Mouse (Mus musculus): ENCODE measurements around the gene Cdc42bpg. TPM values are rescaled to one million over a fixed set of nuclear protein-coding genes. Genes with fewer than 3 reads are reported as not detected.
"Not testable (repeated sequence)": the region's sequence is repeated elsewhere in the genome, so short reads cannot be mapped to it uniquely, and the experiment has no call there.

Gene Cdc42bpg
- total RNA-seq, 2 experiments from 2014 or later: 2.6 to 4.8 TPM

GRCm38 (mm10) chr19:6311783-6312182, 5.5 kb downstream of the Cdc42bpg start:
- intact Hi-C loops (cut with DNase I): not testable (repeated sequence)

GRCm38 (mm10) chr19:6313796-6314195, 7.5 kb downstream of the Cdc42bpg start:
- no peak for DNase-seq (ENCODE audit: extremely low spot score in 1 of 2, low spot score in 2 of 2)
- intact Hi-C loops (cut with DNase I): no loop called here

More at GRCm38 (mm10) chr19:6311783-6312182, 5.5 kb downstream of the Cdc42bpg start:
- DNase-seq (ENCODE audit: extremely low spot score in 1 of 2, low spot score in 2 of 2): not testable (repeated sequence)

DNA sequence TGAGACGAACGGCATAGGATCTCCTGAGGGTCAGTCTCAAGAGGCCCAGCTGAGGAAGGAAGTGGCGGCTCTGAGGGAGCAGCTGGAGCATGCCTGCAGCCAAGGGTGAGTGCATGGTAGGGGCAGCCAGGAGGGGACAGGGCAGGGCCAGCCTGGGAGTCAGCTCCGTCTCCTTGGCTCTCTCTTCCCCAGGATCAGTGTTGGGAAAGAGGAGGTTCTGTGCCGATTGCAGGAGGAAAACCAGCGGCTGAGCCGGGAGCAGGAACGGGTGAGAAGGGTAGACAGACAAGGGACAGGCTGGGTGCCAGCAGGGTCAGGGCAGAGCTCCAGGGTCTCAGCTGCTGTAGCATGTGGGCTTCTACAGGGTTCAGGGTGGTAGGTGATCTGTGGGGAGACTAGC, 8.3 kb downstream of the Cdc42bpg start:
- intact Hi-C loops (cut with DNase I): no loop called here
- no peak for DNase-seq (ENCODE audit: extremely low spot score in 1 of 2, low spot score in 2 of 2)

DNA sequence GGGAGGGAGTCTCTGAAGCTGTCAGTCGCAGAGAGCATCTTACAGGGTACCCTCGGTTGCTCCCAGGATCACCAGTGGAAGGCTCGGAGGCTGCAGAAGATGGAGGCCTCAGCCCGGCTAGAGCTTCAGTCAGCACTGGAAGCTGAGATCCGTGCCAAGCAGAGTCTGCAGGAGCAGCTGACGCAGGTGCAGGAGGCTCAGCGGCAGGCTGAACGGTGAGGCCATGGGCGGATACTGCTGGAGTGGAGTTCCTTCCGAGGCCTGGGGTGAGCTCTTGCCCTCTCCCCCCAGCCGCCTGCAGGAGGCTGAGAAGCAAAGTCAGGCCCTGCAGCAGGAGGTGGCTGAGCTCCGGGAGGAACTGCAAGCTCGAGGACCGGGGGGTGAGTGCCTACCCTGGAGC, 9.3 kb downstream of the Cdc42bpg start:
- intact Hi-C loops (cut with DNase I): no loop called here
- no peak for DNase-seq (ENCODE audit: extremely low spot score in 1 of 2, low spot score in 2 of 2)

DNA sequence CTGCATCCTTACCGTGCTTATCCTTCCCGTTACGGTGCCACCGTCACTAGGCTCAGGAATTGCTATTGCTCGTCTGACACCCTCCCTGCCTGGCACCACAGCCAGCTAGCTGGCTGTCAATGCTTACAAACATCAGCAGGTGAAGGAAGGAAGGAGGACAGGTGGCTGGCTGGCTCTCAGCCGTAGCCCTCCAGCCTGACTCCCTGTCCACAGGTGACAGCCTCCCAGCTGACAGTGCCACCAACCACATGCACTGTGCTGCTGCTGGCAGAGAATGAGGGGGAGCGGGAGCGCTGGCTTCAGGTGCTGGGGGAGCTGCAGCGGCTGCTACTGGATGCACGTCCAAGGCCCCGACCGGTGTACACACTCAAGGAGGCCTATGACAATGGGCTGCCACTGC, 11.9 kb downstream of the Cdc42bpg start:
- intact Hi-C loops (cut with DNase I): no loop called here
- no peak for DNase-seq (ENCODE audit: extremely low spot score in 1 of 2, low spot score in 2 of 2)

DNA sequence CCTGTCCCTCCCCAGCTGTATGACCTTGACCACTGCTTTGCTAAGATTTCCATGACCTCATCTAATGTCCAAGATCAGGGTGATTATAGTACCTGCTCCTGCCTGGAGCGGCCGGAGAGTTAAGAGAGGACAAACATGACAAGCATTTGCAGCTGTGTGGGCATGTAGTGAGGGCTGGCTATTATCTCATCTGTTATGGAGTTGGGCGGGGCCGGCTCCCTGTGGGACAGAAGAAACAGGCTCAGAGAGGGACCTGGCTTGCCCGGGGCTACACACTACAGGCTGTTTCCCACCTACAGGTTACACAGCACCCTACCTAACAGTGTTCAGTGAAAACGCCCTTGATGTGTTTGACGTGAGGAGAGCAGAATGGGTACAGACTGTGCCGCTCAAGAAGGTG, 15.1 kb downstream of the Cdc42bpg start:
- intact Hi-C loops (cut with DNase I): no loop called here
- no peak for DNase-seq (ENCODE audit: extremely low spot score in 1 of 2, low spot score in 2 of 2)

- DNase-seq (ENCODE audit: extremely low spot score in 1 of 2, low spot score in 2 of 2): no peak
- intact Hi-C loops (cut with DNase I): no loop called here
Observed at GRCm38 (mm10) chr19:6321786-6322621, 15.7 kb downstream of the Cdc42bpg start.

DNA sequence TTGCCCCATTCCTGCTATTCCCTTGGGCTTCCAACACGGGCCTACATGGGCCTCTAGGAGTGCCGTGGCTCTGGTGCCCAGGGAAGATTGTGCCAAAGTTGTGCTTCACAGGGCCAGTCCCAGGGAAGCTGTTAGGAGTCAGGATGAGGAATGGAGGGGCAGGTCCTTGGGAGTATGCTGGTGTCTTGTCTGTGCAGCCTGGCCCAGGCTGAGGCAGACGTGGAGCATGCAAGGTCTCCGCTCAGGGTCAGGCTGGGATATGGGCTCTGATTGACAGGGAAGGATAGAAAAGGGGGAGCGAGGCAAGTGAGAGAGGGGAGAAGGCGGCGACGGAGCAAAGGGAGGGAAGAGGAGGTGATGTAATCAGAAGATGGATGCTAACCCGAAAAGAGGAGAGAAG, 18.5 kb downstream of the Cdc42bpg start:
- DNase-seq (ENCODE audit: extremely low spot score in 1 of 2, low spot score in 2 of 2): no peak
- intact Hi-C loops (cut with DNase I): no loop called here

GRCm38 (mm10) chr19:6331178-6331577, 24.9 kb downstream of the Cdc42bpg start:
- DNase-seq (ENCODE audit: extremely low spot score in 1 of 2, low spot score in 2 of 2): no peak
- intact Hi-C loops (cut with DNase I): loop anchor here (5.0 kb wide), 1 partner anchor 64 kb away; no protein-coding TSS in a partner anchor

DNA sequence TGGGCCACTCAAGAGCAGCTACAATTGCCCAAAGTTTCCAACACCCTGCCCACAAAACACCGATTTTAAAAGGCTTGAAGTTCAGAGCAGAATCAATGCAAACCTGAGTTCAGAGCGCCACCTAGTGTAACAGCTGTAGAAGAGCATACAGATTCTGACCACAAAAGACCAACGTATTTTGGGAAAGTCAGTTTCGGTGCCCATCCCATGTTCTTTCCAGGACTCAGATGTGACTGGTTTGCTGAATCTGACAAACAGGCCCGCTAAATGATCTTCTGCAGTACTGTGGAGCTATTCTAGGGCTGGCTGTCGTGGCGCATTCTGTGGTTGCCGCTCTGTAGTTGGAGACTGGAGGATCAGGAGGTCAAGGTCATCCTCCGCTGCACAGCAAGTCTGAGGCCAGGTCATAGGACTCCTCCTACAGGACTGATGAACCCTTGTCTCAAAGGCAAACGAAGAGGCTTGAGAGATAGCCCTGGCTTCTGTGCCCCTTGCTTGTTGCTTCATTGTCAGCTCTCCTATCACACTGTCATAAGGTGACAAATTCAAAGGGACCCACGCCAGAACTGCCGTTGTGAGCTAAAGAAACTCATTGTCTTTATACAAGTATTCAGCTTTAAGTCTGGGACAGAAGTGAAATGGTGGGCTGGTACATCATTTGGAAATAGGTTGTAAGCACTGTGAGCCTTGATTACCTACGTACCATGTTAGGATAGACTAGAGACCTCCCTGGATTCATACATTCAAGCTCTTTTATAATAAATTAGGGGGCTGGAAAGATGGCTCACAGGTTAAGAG, 25.7 kb downstream of the Cdc42bpg start:
- intact Hi-C loops (cut with DNase I): loop anchor here (5.0 kb wide), 1 partner anchor 65 kb away; no protein-coding TSS in a partner anchor
- DNase-seq (ENCODE audit: extremely low spot score in 1 of 2, low spot score in 2 of 2): peak; percentile 48 to 69

DNA sequence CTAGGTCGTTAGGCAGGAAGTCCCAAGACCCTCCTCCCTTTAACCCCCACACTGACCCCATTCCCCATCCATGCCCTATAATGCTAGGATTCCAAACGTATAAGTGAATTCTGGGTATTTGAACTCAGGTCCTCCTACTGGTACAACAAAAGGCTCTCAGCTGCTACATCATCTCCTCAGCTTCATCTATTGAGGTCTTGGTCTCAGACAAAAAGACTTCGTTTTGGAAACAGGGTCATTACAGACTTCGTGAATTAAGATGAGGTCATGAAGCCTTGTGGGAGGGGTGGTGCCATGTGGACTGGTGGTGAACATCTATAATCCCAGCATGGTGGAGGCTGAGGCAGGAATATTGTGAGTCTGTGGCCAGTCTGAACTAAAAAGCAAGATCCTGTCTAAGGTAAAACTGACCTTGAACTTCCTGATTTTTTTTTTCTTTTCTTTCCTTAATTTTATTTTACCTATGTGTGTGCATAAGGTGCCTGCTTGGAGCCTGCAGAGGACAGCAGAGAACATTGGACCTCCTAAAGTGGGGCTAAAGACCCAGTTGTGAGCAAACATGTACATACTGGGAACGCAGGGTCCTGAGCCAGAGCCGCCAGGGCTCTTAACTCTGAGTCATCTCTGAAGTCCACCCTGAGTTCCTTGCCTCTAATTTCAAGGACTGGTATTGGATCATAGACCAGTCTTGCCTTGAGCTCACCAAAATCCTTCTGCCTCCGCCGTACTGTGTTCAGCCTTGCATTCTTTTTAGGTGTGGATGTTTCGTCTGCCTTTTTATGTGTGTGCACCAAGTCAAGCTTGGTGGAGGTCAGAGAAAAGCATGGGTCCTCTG, 27.7 kb downstream of the Cdc42bpg start:
- DNase-seq (ENCODE audit: extremely low spot score in 1 of 2, low spot score in 2 of 2): no peak
- intact Hi-C loops (cut with DNase I): loop anchor here (5.0 kb wide), 1 partner anchor 67 kb away; no protein-coding TSS in a partner anchor

DNA sequence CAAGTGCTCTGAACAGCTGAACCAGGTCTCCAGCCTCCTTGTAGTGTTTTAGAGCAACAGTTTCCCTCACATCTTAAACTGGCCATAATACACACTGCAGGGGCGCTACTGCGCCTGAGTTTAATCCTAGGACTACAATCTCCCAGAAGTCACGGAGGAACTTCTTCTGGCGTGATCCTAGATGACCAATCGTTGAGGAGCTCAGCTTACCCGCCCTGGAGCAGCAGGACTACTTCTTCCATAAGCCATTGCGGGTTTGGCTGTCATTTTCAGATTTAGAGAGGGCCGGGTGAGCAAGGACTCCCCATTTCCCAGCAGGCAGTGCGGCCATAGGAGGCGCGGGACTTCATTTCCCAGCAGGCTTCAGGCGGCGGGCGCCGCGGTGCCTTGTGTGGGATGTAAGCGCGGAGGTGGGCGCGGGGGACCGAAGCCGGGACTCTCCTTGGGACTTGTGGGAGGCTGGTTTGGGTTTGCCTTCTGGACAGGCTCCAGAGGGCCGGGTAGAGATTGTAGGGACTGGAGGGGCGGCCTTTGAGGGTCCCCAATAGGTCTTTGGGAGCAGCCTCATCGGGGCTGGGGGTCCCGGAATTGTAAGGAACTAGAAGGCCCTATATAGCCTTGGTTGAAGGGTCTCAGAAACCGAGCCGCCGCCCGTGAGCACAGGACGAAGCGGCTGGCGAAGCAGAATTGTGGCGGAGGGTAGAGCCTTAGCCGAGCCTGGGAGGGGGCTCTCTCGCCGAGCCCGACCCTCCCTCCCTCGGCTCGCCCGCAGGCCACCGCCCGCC, 28.6 kb downstream of the Cdc42bpg start, which contains the start of gene Men1:
Gene Men1 (plus strand): TSS at position 307 of the 785 bp plus-strand sequence.
- intact Hi-C loops (cut with DNase I): loop anchor here (5.0 kb wide), 1 partner anchor 68 kb away; no protein-coding TSS in a partner anchor
- peak; percentile 95 to 97 for DNase-seq (ENCODE audit: extremely low spot score in 1 of 2, low spot score in 2 of 2)

DNA sequence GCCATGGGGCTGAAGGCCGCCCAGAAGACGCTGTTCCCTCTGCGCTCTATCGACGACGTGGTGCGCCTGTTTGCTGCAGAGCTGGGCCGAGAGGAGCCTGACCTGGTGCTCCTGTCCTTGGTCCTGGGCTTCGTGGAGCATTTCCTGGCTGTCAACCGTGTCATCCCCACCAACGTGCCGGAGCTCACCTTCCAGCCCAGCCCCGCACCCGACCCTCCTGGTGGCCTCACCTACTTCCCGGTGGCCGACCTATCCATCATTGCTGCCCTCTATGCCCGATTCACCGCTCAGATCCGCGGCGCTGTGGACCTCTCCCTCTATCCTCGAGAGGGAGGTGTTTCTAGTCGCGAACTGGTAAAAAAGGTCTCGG, 29.2 kb downstream of the Cdc42bpg start:
- intact Hi-C loops (cut with DNase I): no loop called here
- DNase-seq (ENCODE audit: extremely low spot score in 1 of 2, low spot score in 2 of 2): peak in 1 of 2 experiments; percentile 60

GRCm38 (mm10) chr19:6336920-6337319, 30.7 kb downstream of the Cdc42bpg start:
- intact Hi-C loops (cut with DNase I): no loop called here
- peak in 1 of 2 experiments; percentile 27 for DNase-seq (ENCODE audit: extremely low spot score in 1 of 2, low spot score in 2 of 2)

GRCm38 (mm10) chr19:6338171-6338570, 31.9 kb downstream of the Cdc42bpg start:
- intact Hi-C loops (cut with DNase I): no loop called here

GRCm38 (mm10) chr19:6338716-6339115, 32.5 kb downstream of the Cdc42bpg start:
- intact Hi-C loops (cut with DNase I): no loop called here
- DNase-seq (ENCODE audit: extremely low spot score in 1 of 2, low spot score in 2 of 2): peak in 1 of 2 experiments; percentile 28

More at GRCm38 (mm10) chr19:6338171-6338570, 31.9 kb downstream of the Cdc42bpg start:
- peak in 1 of 2 experiments; percentile 20 for DNase-seq (ENCODE audit: extremely low spot score in 1 of 2, low spot score in 2 of 2)

DNA sequence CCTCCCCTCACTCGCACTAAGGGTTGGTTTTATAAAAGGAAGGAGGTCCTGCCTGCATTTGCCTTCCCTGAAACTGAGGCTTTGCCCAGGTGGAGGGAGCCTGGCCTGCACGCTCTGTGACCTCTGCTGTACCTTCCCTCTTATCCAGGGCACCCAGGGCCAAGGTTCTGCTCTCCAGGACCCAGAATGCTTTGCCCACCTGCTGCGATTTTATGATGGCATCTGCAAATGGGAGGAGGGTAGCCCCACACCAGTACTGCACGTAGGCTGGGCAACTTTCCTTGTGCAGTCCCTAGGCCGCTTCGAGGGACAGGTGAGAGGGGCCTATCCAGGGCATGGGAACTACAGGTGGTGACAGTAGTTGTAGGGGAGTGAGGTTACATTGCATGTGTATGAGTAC, 32.9 kb downstream of the Cdc42bpg start:
- DNase-seq (ENCODE audit: extremely low spot score in 1 of 2, low spot score in 2 of 2): peak in 1 of 2 experiments; percentile 17
- intact Hi-C loops (cut with DNase I): no loop called here

Data from left cerebral cortex, postnatal 10 days (tissue).